Mouse (Mus musculus) kidney, postnatal 0 days (tissue): ENCODE results near the gene Rock2. TPM values are rescaled to one million over a fixed set of nuclear protein-coding genes. Genes with fewer than 3 reads are reported as not detected.
A peak's percentile ranks its signal among the peaks of the same experiment; 100 is the strongest.

Experiments
- ATAC-seq: fragments of 200-750 bp; cut with Nextera tagmentation; replicated peaks from 2 replicates; pipeline ENCODE4 v1.8.0; 2017; ENCODE audit warnings: low read depth, moderate number of reproducible peaks, moderate TSS enrichment, moderate library complexity; ENCODE audit not compliant: low FRiP score
- DNase-seq: peaks from one replicate; pipeline ENCODE4 v3.0.0-alpha.2; 2016; ENCODE audit warnings: low spot score
- H3K27ac ChIP-seq: fragments of 300-500 bp; sonication (generic); 2 replicates; pipeline ENCODE4 v1.5.1; 2014; ENCODE audit warnings: mild to moderate bottlenecking
- H3K27me3 ChIP-seq: fragments of 300-500 bp; sonication (generic); 2 replicates; pipeline ENCODE4 v1.6.1; 2014; ENCODE audit warnings: low read length, mixed read lengths; ENCODE audit not compliant: insufficient read depth
- H3K36me3 ChIP-seq: fragments of 300-500 bp; sonication (generic); 2 replicates; pipeline ENCODE4 v1.6.1; 2014; ENCODE audit warnings: low read length, mixed read lengths; ENCODE audit not compliant: insufficient read depth
- H3K4me1 ChIP-seq: fragments of 300-500 bp; sonication (generic); replicated peaks from 2 replicates; pipeline ENCODE4 v1.6.1; 2014; ENCODE audit warnings: antibody characterized with exemption, low read length, mixed read lengths; ENCODE audit not compliant: insufficient read depth
- H3K4me2 ChIP-seq: fragments of 300-500 bp; sonication (generic); 2 replicates; pipeline ENCODE4 v1.6.1; 2014; ENCODE audit warnings: mild to moderate bottlenecking, low read length, moderate library complexity, mixed read lengths
- H3K4me3 ChIP-seq: fragments of 300-500 bp; sonication (generic); replicated peaks from 2 replicates; pipeline ENCODE4 v1.5.1; 2014; ENCODE audit warnings: low read depth, low read length
- H3K9ac ChIP-seq: fragments of 300-500 bp; sonication (generic); 2 replicates; pipeline ENCODE4 v1.6.1; 2014; ENCODE audit warnings: low read depth, low read length
- H3K9me3 ChIP-seq: fragments of 300-500 bp; sonication (generic); replicated peaks from 2 replicates; pipeline ENCODE4 v1.6.1; 2016; ENCODE audit warnings: low read length, inconsistent platforms, mixed read lengths
- CTCF ChIP-seq: IDR thresholded peaks from 2 replicates; pipeline ENCODE4 v1.5.1; 2016; ENCODE audit warnings: antibody characterized with exemption, low read depth, mild to moderate bottlenecking, moderate library complexity
- WGBS: fragments of 180-500 bp; shearing (Covaris S2); extraction: QIAGEN DNeasy Blood & Tissue Kit; methylation state at CpG from one replicate; pipeline ENCODE4 v1.1.7; 2014; 5-methylcytosine and 5-hydroxymethylcytosine counted together
- polyA plus RNA-seq: library from polyadenylated mRNA; unstranded; fragments of >200 nt; fragmentation: Nextera tagmentation; extraction: Ambion mirVana; gene quantifications from 2 replicates; pipeline ENCODE4 v1.2.1, GENCODE M21; 2015

Rock2 gene
- polyA plus RNA-seq, 1 experiment from 2014 or later: 15.9 TPM

- Histone ChIP-seq H3K4me2 (no peak overlapping the region), H3K4me3 (no peak overlapping the region), H3K27ac (no peak overlapping the region; the same call in 1 of the 2 replicates), H3K9me3 (no peaks in the 10 kb centered on the region), H3K36me3 (no peaks in the 10 kb centered on the region), H3K4me1 (peaks cover 25% of the 10 kb centered on the region), H3K9ac (no peak overlapping the region), H3K27me3 (no peaks in the 10 kb centered on the region)
- ATAC-seq (peak; percentile 44; the same call in 1 of the 2 replicates), DNase-seq (no peak)
- no peak for TF ChIP-seq CTCF
- WGBS: 31% methylated on average over 2 of the region's 2 CpGs
Measured at GRCm38 (mm10) chr12:16874086-16874485, 20.6 kb upstream of the Rock2 start.

GRCm38 (mm10) chr12:16875269-16875668 is 19.4 kb upstream of the Rock2 start:
- Histone ChIP-seq H3K9me3 (no peaks in the 10 kb centered on the region), H3K4me3 (no peak overlapping the region), H3K36me3 (no peaks in the 10 kb centered on the region), H3K27ac (no peak overlapping the region), H3K4me2 (no peak overlapping the region), H3K4me1 (peaks cover 13% of the 10 kb centered on the region), H3K27me3 (no peaks in the 10 kb centered on the region), H3K9ac (no peak overlapping the region)
- no peak for DNase-seq
- no peak for ATAC-seq
- 68% methylated on average over 4 of the region's 4 CpGs for WGBS
- no peak for TF ChIP-seq CTCF

- 73% methylated on average over 7 of the region's 7 CpGs for WGBS
- H3K9ac ChIP-seq: no peak overlapping the region
Measured at GRCm38 (mm10) chr12:16875678-16876077, 19.0 kb upstream of the Rock2 start.

GRCm38 (mm10) chr12:16876667-16877066 is 18.0 kb upstream of the Rock2 start:
- TF ChIP-seq CTCF: no peak

More at GRCm38 (mm10) chr12:16875678-16876077, 19.0 kb upstream of the Rock2 start:
- Histone ChIP-seq H3K27ac (no peak overlapping the region), H3K9me3 (no peaks in the 10 kb centered on the region), H3K4me2 (no peak overlapping the region), H3K4me3 (no peak overlapping the region), H3K4me1 (peaks cover 9% of the 10 kb centered on the region; the same call in 1 of the 2 replicates), H3K36me3 (no peaks in the 10 kb centered on the region), H3K27me3 (no peaks in the 10 kb centered on the region)
- DNase-seq: no peak
- no peak for ATAC-seq
- TF ChIP-seq CTCF: no peak

GRCm38 (mm10) chr12:16877141-16877540 is 17.6 kb upstream of the Rock2 start:
- H3K4me3 ChIP-seq: no peak overlapping the region
- WGBS: 56% methylated on average over 5 of the region's 5 CpGs
- ATAC-seq (no peak), DNase-seq (no peak)
- no peaks in the 10 kb centered on the region for H3K9me3 ChIP-seq
- TF ChIP-seq CTCF: no peak
- peak overlapping the region; percentile 63 for H3K27ac ChIP-seq
- no peak overlapping the region for H3K4me2 ChIP-seq
- peaks cover 8% of the 10 kb centered on the region; the same call in 1 of the 2 replicates for H3K4me1 ChIP-seq
- H3K27me3 ChIP-seq: no peaks in the 10 kb centered on the region
- H3K9ac ChIP-seq: no peak overlapping the region
- H3K36me3 ChIP-seq: no peaks in the 10 kb centered on the region

More at GRCm38 (mm10) chr12:16876667-16877066, 18.0 kb upstream of the Rock2 start:
- 71% methylated on average over 3 of the region's 3 CpGs for WGBS
- Histone ChIP-seq H3K4me1 (peaks cover 8% of the 10 kb centered on the region; the same call in 1 of the 2 replicates), H3K27me3 (no peaks in the 10 kb centered on the region), H3K9ac (no peak overlapping the region), H3K27ac (no peak overlapping the region), H3K9me3 (no peaks in the 10 kb centered on the region), H3K4me2 (no peak overlapping the region), H3K36me3 (no peaks in the 10 kb centered on the region), H3K4me3 (no peak overlapping the region)
- no peak for ATAC-seq
- DNase-seq: no peak

GRCm38 (mm10) chr12:16877679-16878078 is 17.0 kb upstream of the Rock2 start:
- Histone ChIP-seq H3K36me3 (no peaks in the 10 kb centered on the region), H3K9me3 (no peaks in the 10 kb centered on the region), H3K4me3 (no peak overlapping the region), H3K27ac (peak overlapping the region; percentile 63; the same call in 1 of the 2 replicates), H3K4me2 (no peak overlapping the region), H3K4me1 (peaks cover 8% of the 10 kb centered on the region; the same call in 1 of the 2 replicates), H3K9ac (no peak overlapping the region), H3K27me3 (no peaks in the 10 kb centered on the region)
- DNase-seq: no peak
- WGBS: 33% methylated on average over 1 of the region's 1 CpGs
- ATAC-seq: no peak
- TF ChIP-seq CTCF: no peak

GRCm38 (mm10) chr12:16879369-16879768 is 15.3 kb upstream of the Rock2 start:
- H3K4me2 ChIP-seq: no peak overlapping the region
- DNase-seq (no peak), ATAC-seq (no peak)
- no peaks in the 10 kb centered on the region for H3K27me3 ChIP-seq
- H3K27ac ChIP-seq: no peak overlapping the region
- 79% methylated on average over 1 of the region's 1 CpGs for WGBS
- no peak for TF ChIP-seq CTCF
- no peaks in the 10 kb centered on the region for H3K36me3 ChIP-seq
- no peak overlapping the region for H3K4me3 ChIP-seq
- H3K9ac ChIP-seq: no peak overlapping the region
- H3K9me3 ChIP-seq: no peaks in the 10 kb centered on the region
- H3K4me1 ChIP-seq: peaks cover 13% of the 10 kb centered on the region; the same call in 1 of the 2 replicates
